In genomic region chr2:119288270-119288882, GRCm38 (mm10) we compare ENCODE assay signal across 8 mouse cellular contexts. TPM values are rescaled to one million over a fixed set of nuclear protein-coding genes. Genes with fewer than 3 reads are reported as not detected.
DNase-seq lines count a peak whose midpoint lies in the region; ATAC-seq and TF ChIP-seq lines count a peak whose summit lies in the region.

TSS of gene Vps18 (plus strand) at chr2:119288740.

- peak within 1 kb of the TSS; percentile 79 for H3K4me3 ChIP-seq in bone marrow macrophage, adult 2 months (ENCODE audit: insufficient read depth, low read length)
- peak within 1 kb of the TSS; percentile 92 for H3K4me3 ChIP-seq in embryonic fibroblast, embryonic 13.5 days (ENCODE audit: insufficient read depth, low read length)
- H3K4me3 ChIP-seq in kidney, embryonic 14.5 days (ENCODE audit: low read length) = peak within 1 kb of the TSS; percentile 88
- H3K4me3 ChIP-seq in limb, embryonic 15.5 days = peak within 1 kb of the TSS; percentile 64

- H3K27ac ChIP-seq in bone marrow macrophage, adult 2 months (ENCODE audit: insufficient read depth, low read depth, low read length) = peak within 1 kb of the TSS; percentile 98
- H3K27ac ChIP-seq in embryonic fibroblast, embryonic 13.5 days (ENCODE audit: insufficient read depth, low read length) = no peak within 1 kb of the TSS
- no peak within 1 kb of the TSS; the same call in 1 of the 2 replicates for H3K27ac ChIP-seq in kidney, embryonic 14.5 days (ENCODE audit: low read depth, low read length)
- H3K27ac ChIP-seq in limb, embryonic 15.5 days = peak within 1 kb of the TSS; percentile 58

- H3K9ac ChIP-seq in kidney, embryonic 14.5 days (ENCODE audit: low read depth, low read length) = peak within 1 kb of the TSS; percentile 79
- peak within 1 kb of the TSS; percentile 74 for H3K9ac ChIP-seq in limb, embryonic 15.5 days

- no peak for TF ChIP-seq POLR2A in bone marrow macrophage, adult 2 months (IDR thresholded peaks at IDR 0.05; ENCODE audit: borderline replicate concordance, low read depth, low read length)
- TF ChIP-seq POLR2A in embryonic fibroblast, embryonic 13.5 days (IDR thresholded peaks at IDR 0.05; ENCODE audit: low read depth, low read length) = peak; percentile 80

- H3K4me1 ChIP-seq in bone marrow macrophage, adult 2 months (ENCODE audit: control insufficient read depth, insufficient read depth, low read length) = peaks cover 20% of the 10 kb centered on the region
- H3K4me1 ChIP-seq in embryonic fibroblast, embryonic 13.5 days (ENCODE audit: control insufficient read depth, insufficient read depth, low read length) = no peaks in the 10 kb centered on the region; the same call in 1 of the 2 replicates
- peaks cover 6% of the 10 kb centered on the region; the same call in 1 of the 2 replicates for H3K4me1 ChIP-seq in kidney, embryonic 14.5 days (ENCODE audit: control insufficient read depth, insufficient read depth, low read length)
- peaks cover 18% of the 10 kb centered on the region for H3K4me1 ChIP-seq in limb, embryonic 15.5 days

- WGBS in kidney, embryonic 14.5 days = under 1% methylated on average over 31 of the region's 31 CpGs
- under 1% methylated on average over 31 of the region's 31 CpGs for WGBS in limb, embryonic 15.5 days

- peak; percentile 94 for ATAC-seq in kidney, embryonic 14.5 days (ENCODE audit: low FRiP score, low TSS enrichment)
- ATAC-seq in limb, embryonic 15.5 days (ENCODE audit: insufficient number of reproducible peaks, low FRiP score, low TSS enrichment, low read depth) = peak; percentile 90

- peak; percentile 83 for TF ChIP-seq CTCF in bone marrow macrophage, adult 2 months (IDR thresholded peaks at IDR 0.05; ENCODE audit: low read depth, low read length)
- TF ChIP-seq CTCF in embryonic fibroblast, embryonic 13.5 days (IDR thresholded peaks at IDR 0.05; ENCODE audit: borderline replicate concordance, insufficient read depth, low read length) = peak; percentile 92

- H3K36me3 ChIP-seq in kidney, embryonic 14.5 days (ENCODE audit: control insufficient read depth, insufficient read depth, low read length) = peaks cover 32% of the 10 kb centered on the region
- H3K36me3 ChIP-seq in limb, embryonic 15.5 days = peaks cover 34% of the 10 kb centered on the region

- H3K27me3 ChIP-seq in kidney, embryonic 14.5 days (ENCODE audit: control insufficient read depth, insufficient read depth, low read length) = no peaks in the 10 kb centered on the region
- no peaks in the 10 kb centered on the region for H3K27me3 ChIP-seq in limb, embryonic 15.5 days

- peak within 1 kb of the TSS; percentile 83 for H3K4me2 ChIP-seq in kidney, embryonic 14.5 days (replicated peaks; ENCODE audit: low read depth, low read length)
- H3K4me2 ChIP-seq in limb, embryonic 15.5 days = peak within 1 kb of the TSS; percentile 82

- DNase-seq in A20 (ENCODE audit: low read depth, low spot score) = peak; percentile 98
- peak; percentile 97 for DNase-seq in heart, adult 9 months (ENCODE audit: low spot score in 2 of 2)
- peak; percentile 97 to 99 for DNase-seq in monocyte, adult 2 months (ENCODE audit: low read depth in 1 of 2, low spot score in 2 of 2)
- peak; percentile 96 for DNase-seq in spleen, postnatal 36 days (ENCODE audit: low spot score in 2 of 2)

- H3K9me3 ChIP-seq in kidney, embryonic 14.5 days (ENCODE audit: control insufficient read depth, low read length) = no peaks in the 10 kb centered on the region
- H3K9me3 ChIP-seq in limb, embryonic 15.5 days = no peaks in the 10 kb centered on the region

RNA-seq across cellular contexts. Expression of gene Vps18, which starts in this region (rescaled TPM):
- 33.6 and 34.1 TPM in 2 replicates for polyA plus RNA-seq in bone marrow macrophage, adult 2 months (2012; ENCODE audit: insufficient read depth, insufficient read length, missing spikeins)
- polyA plus RNA-seq in embryonic fibroblast, embryonic 13.5 days (2011; ENCODE audit: insufficient read length, low read depth, missing spikeins) = 11.8 and 12.7 TPM in 2 replicates
- polyA plus RNA-seq in kidney, embryonic 14.5 days (2014; fragmentation: Nextera tagmentation; extraction: Ambion mirVana) = 7.1 and 13.3 TPM in 2 replicates
- 17.6 and 19.5 TPM in 2 replicates for polyA plus RNA-seq in limb, embryonic 15.5 days (2015; fragmentation: Nextera tagmentation; extraction: Ambion mirVana)

Comparison
In these comparisons a context has a peak if more than half of its experiments do, and no peak if none do; other contexts are left out.
1. H3K27ac ChIP-seq: peak in bone marrow macrophage, adult 2 months (single experiment) and limb, embryonic 15.5 days (single experiment); none in embryonic fibroblast, embryonic 13.5 days (single experiment) and kidney, embryonic 14.5 days (single experiment).
2. Peak in every context shown above with its lines, with median percentiles within 50 percentile points of each other: DNase-seq and H3K4me3 ChIP-seq.